Mouse (Mus musculus) testis, adult 2 months (tissue): ENCODE measurements around the gene S100a1.

ENCODE experiments used
- CTCF ChIP-seq: fragments of 200-500 bp; IDR thresholded peaks from 2 replicates; pipeline ENCODE4 v1.5.1; 2012; ENCODE audit warnings: low read depth, mild to moderate bottlenecking, inconsistent platforms, low read length, moderate library complexity; ENCODE audit not compliant: control insufficient read depth, insufficient read depth, insufficient replicate concordance
- POLR2A ChIP-seq: fragments of 200-500 bp; IDR thresholded peaks from 2 replicates; pipeline ENCODE4 v1.6.1; 2012; ENCODE audit warnings: low read depth, mild to moderate bottlenecking, inconsistent platforms, low read length, moderate library complexity; ENCODE audit not compliant: control insufficient read depth

GRCm38 (mm10) chr3:90512276-90512675 lies 1.9 kb downstream of the S100a1 start:
- TF ChIP-seq CTCF (no peak), POLR2A (no peak)
